Mouse (Mus musculus) cerebellum, adult (tissue): ENCODE results near the gene Atp11a.
A peak's percentile ranks its signal among the peaks of the same experiment; 100 is the strongest.

ENCODE experiments used
- ATAC-seq: cut with Nextera tagmentation; 2 replicates; pipeline ENCODE4 v1.9.2; 2017; ENCODE audit warnings: mild to moderate bottlenecking, moderate library complexity, mixed read lengths; ENCODE audit not compliant: insufficient number of reproducible peaks, low FRiP score, low TSS enrichment

Gene Atp11a

GRCm38 (mm10) chr8:12865790-12866189, 109.0 kb downstream of the Atp11a start:
- ATAC-seq: no peak

- no peak for ATAC-seq
Observed at GRCm38 (mm10) chr8:12869661-12870060, 112.8 kb downstream of the Atp11a start.

- ATAC-seq: no peak
Observed at GRCm38 (mm10) chr8:12870656-12871055, 113.8 kb downstream of the Atp11a start.

- no peak for ATAC-seq
Observed at GRCm38 (mm10) chr8:12871461-12871860, 114.6 kb downstream of the Atp11a start.

GRCm38 (mm10) chr8:12872983-12873356, 116.2 kb downstream of the Atp11a start:
- ATAC-seq: no peak

- ATAC-seq: peak; percentile 80
Observed at GRCm38 (mm10) chr8:12873357-12874046, 116.7 kb downstream of the Atp11a start, which contains the start of gene Mcf2l. Mcf2l (plus strand) TSS chr8:12873806.

- peak; percentile 71 for ATAC-seq
Observed at GRCm38 (mm10) chr8:12874194-12874791, 117.5 kb downstream of the Atp11a start.

GRCm38 (mm10) chr8:12874971-12875370, 118.2 kb downstream of the Atp11a start:
- ATAC-seq: no peak

- ATAC-seq: no peak
Observed at GRCm38 (mm10) chr8:12877126-12877525, 120.3 kb downstream of the Atp11a start.

- ATAC-seq: no peak
Observed at GRCm38 (mm10) chr8:12880163-12880562, 123.3 kb downstream of the Atp11a start.

GRCm38 (mm10) chr8:12883051-12884004, 126.5 kb downstream of the Atp11a start:
- no peak; the same call in 1 of the 2 replicates for ATAC-seq

- ATAC-seq: no peak
Observed at GRCm38 (mm10) chr8:12887772-12888435, 131.1 kb downstream of the Atp11a start.

GRCm38 (mm10) chr8:12889046-12889598, 132.3 kb downstream of the Atp11a start:
- no peak for ATAC-seq

- ATAC-seq: no peak
Observed at GRCm38 (mm10) chr8:12892882-12893446, 136.2 kb downstream of the Atp11a start.

GRCm38 (mm10) chr8:12893797-12894578, 137.2 kb downstream of the Atp11a start:
- ATAC-seq: peak; percentile 75

- peak; percentile 1; the same call in 1 of the 2 replicates for ATAC-seq
Observed at GRCm38 (mm10) chr8:12894783-12895534, 138.1 kb downstream of the Atp11a start.

GRCm38 (mm10) chr8:12895535-12896150, 138.8 kb downstream of the Atp11a start:
- ATAC-seq: no peak
